Mouse (Mus musculus): ENCODE measurements at regions not wholly inside any gene's neighbourhood (a gene's known extent, or its start where the extent isn't known, plus 50 kb on each side); places are given as distances from the start of the nearest gene placed in this dataset.

- Histone ChIP-seq H3K9me3 (ENCODE audit: control insufficient read depth, low read length) (no peaks in the 10 kb centered on the region), H3K9ac (ENCODE audit: low read length) (no peak overlapping the region), H3K4me3 (ENCODE audit: control insufficient read depth in 1 of 2, insufficient read depth in 1 of 2, low read depth in 1 of 2, low read length in 2 of 2) (no peak overlapping the region), H3K4me2 (ENCODE audit: low read length) (no peak overlapping the region), H3K36me3 (ENCODE audit: control insufficient read depth, insufficient read depth, low read length) (no peaks in the 10 kb centered on the region), H3K27me3 (ENCODE audit: control insufficient read depth, insufficient read depth, low read length) (no peaks in the 10 kb centered on the region), H3K27ac (replicated peaks in 1 of 2; ENCODE audit: control insufficient read depth in 1 of 2, insufficient read depth in 1 of 2, low read depth in 2 of 2, low read length in 2 of 2) (no peak overlapping the region), H3K4me1 (ENCODE audit: control insufficient read depth in 2 of 2, insufficient read depth in 2 of 2, low read length in 2 of 2) (no peaks in the 10 kb centered on the region)
- WGBS = 90% methylated on average over 1 of the region's 1 CpGs
- ATAC-seq (ENCODE audit: insufficient number of reproducible peaks, insufficient read depth, low FRiP score, low read depth) = no peak
These were observed 231.0 kb upstream of the 4930412O13Rik start for GRCm38 (mm10) chr2:9650082-9650481.

- Histone ChIP-seq H3K9ac (ENCODE audit: low read length) (no peak overlapping the region), H3K9me3 (ENCODE audit: control insufficient read depth, low read length) (no peaks in the 10 kb centered on the region), H3K4me1 (ENCODE audit: control insufficient read depth in 2 of 2, insufficient read depth in 2 of 2, low read length in 2 of 2) (no peaks in the 10 kb centered on the region), H3K36me3 (ENCODE audit: control insufficient read depth, insufficient read depth, low read length) (no peaks in the 10 kb centered on the region), H3K4me3 (ENCODE audit: control insufficient read depth in 1 of 2, insufficient read depth in 1 of 2, low read depth in 1 of 2, low read length in 2 of 2) (no peak overlapping the region), H3K27ac (replicated peaks in 1 of 2; ENCODE audit: control insufficient read depth in 1 of 2, insufficient read depth in 1 of 2, low read depth in 2 of 2, low read length in 2 of 2) (no peak overlapping the region), H3K27me3 (ENCODE audit: control insufficient read depth, insufficient read depth, low read length) (no peaks in the 10 kb centered on the region), H3K4me2 (ENCODE audit: low read length) (no peak overlapping the region)
- ATAC-seq (ENCODE audit: insufficient number of reproducible peaks, insufficient read depth, low FRiP score, low read depth) = no peak
- 83% methylated on average over 4 of the region's 4 CpGs for WGBS
These were observed 222.2 kb upstream of the 4930412O13Rik start for GRCm38 (mm10) chr2:9658880-9659279.

GRCm38 (mm10) chr2:9669621-9670020, 211.4 kb upstream of the 4930412O13Rik start:
- Histone ChIP-seq H3K4me2 (ENCODE audit: low read length) (no peak overlapping the region), H3K36me3 (ENCODE audit: control insufficient read depth, insufficient read depth, low read length) (no peaks in the 10 kb centered on the region), H3K27ac (replicated peaks in 1 of 2; ENCODE audit: control insufficient read depth in 1 of 2, insufficient read depth in 1 of 2, low read depth in 2 of 2, low read length in 2 of 2) (no peak overlapping the region), H3K9me3 (ENCODE audit: control insufficient read depth, low read length) (0 out of 2 replicates have a peak, but pooled peaks cover 2% of the 10 kb centered on the region), H3K4me1 (ENCODE audit: control insufficient read depth in 2 of 2, insufficient read depth in 2 of 2, low read length in 2 of 2) (no peaks in the 10 kb centered on the region), H3K9ac (ENCODE audit: low read length) (no peak overlapping the region), H3K4me3 (ENCODE audit: control insufficient read depth in 1 of 2, insufficient read depth in 1 of 2, low read depth in 1 of 2, low read length in 2 of 2) (no peak overlapping the region), H3K27me3 (ENCODE audit: control insufficient read depth, insufficient read depth, low read length) (no peaks in the 10 kb centered on the region)
- WGBS = 78% methylated on average over 4 of the region's 4 CpGs
- no peak for ATAC-seq (ENCODE audit: insufficient number of reproducible peaks, insufficient read depth, low FRiP score, low read depth)

- 42% methylated on average over 7 of the region's 7 CpGs for WGBS
- peak overlapping the region; percentile 45 to 66; a peak in 3 of 4 replicates for H3K27ac ChIP-seq (replicated peaks in 1 of 2; ENCODE audit: control insufficient read depth in 1 of 2, insufficient read depth in 1 of 2, low read depth in 2 of 2, low read length in 2 of 2)
These were observed 199.3 kb upstream of the 4930412O13Rik start for GRCm38 (mm10) chr2:9681691-9682152.

GRCm38 (mm10) chr2:9683673-9684210, 197.3 kb upstream of the 4930412O13Rik start:
- H3K9me3 ChIP-seq (ENCODE audit: control insufficient read depth, low read length) = no peaks in the 10 kb centered on the region
- no peak overlapping the region for H3K4me3 ChIP-seq (ENCODE audit: control insufficient read depth in 1 of 2, insufficient read depth in 1 of 2, low read depth in 1 of 2, low read length in 2 of 2)
- ATAC-seq (ENCODE audit: insufficient number of reproducible peaks, insufficient read depth, low FRiP score, low read depth) = no peak
- no peaks in the 10 kb centered on the region for H3K36me3 ChIP-seq (ENCODE audit: control insufficient read depth, insufficient read depth, low read length)
- no peaks in the 10 kb centered on the region for H3K27me3 ChIP-seq (ENCODE audit: control insufficient read depth, insufficient read depth, low read length)
- H3K4me2 ChIP-seq (ENCODE audit: low read length) = no peak overlapping the region
- H3K4me1 ChIP-seq (ENCODE audit: control insufficient read depth in 2 of 2, insufficient read depth in 2 of 2, low read length in 2 of 2) = peaks cover 0 to 4% of the 10 kb centered on the region in 2 experiments; a peak in 2 of 4 replicates
- 87% methylated on average over 2 of the region's 2 CpGs for WGBS
- H3K9ac ChIP-seq (ENCODE audit: low read length) = no peak overlapping the region
- no peak overlapping the region for H3K27ac ChIP-seq (replicated peaks in 1 of 2; ENCODE audit: control insufficient read depth in 1 of 2, insufficient read depth in 1 of 2, low read depth in 2 of 2, low read length in 2 of 2)

More at GRCm38 (mm10) chr2:9681691-9682152, 199.3 kb upstream of the 4930412O13Rik start:
- Histone ChIP-seq H3K4me1 (ENCODE audit: control insufficient read depth in 2 of 2, insufficient read depth in 2 of 2, low read length in 2 of 2) (peaks cover 0 to 4% of the 10 kb centered on the region in 2 experiments; a peak in 2 of 4 replicates), H3K4me3 (ENCODE audit: control insufficient read depth in 1 of 2, insufficient read depth in 1 of 2, low read depth in 1 of 2, low read length in 2 of 2) (no peak overlapping the region), H3K36me3 (ENCODE audit: control insufficient read depth, insufficient read depth, low read length) (no peaks in the 10 kb centered on the region), H3K27me3 (ENCODE audit: control insufficient read depth, insufficient read depth, low read length) (no peaks in the 10 kb centered on the region), H3K4me2 (ENCODE audit: low read length) (no peak overlapping the region), H3K9me3 (ENCODE audit: control insufficient read depth, low read length) (no peaks in the 10 kb centered on the region), H3K9ac (ENCODE audit: low read length) (no peak overlapping the region)
- no peak; the same call in 1 of the 2 replicates for ATAC-seq (ENCODE audit: insufficient number of reproducible peaks, insufficient read depth, low FRiP score, low read depth)

GRCm38 (mm10) chr2:9688176-9688575, 192.9 kb upstream of the 4930412O13Rik start:
- ATAC-seq (ENCODE audit: insufficient number of reproducible peaks, insufficient read depth, low FRiP score, low read depth) = no peak

GRCm38 (mm10) chr2:9689518-9689917, 191.5 kb upstream of the 4930412O13Rik start:
- Histone ChIP-seq H3K4me1 (ENCODE audit: control insufficient read depth in 2 of 2, insufficient read depth in 2 of 2, low read length in 2 of 2) (no peaks in the 10 kb centered on the region), H3K4me3 (ENCODE audit: control insufficient read depth in 1 of 2, insufficient read depth in 1 of 2, low read depth in 1 of 2, low read length in 2 of 2) (no peak overlapping the region), H3K9ac (ENCODE audit: low read length) (no peak overlapping the region), H3K27me3 (ENCODE audit: control insufficient read depth, insufficient read depth, low read length) (no peaks in the 10 kb centered on the region), H3K27ac (replicated peaks in 1 of 2; ENCODE audit: control insufficient read depth in 1 of 2, insufficient read depth in 1 of 2, low read depth in 2 of 2, low read length in 2 of 2) (no peak overlapping the region), H3K4me2 (ENCODE audit: low read length) (no peak overlapping the region), H3K36me3 (ENCODE audit: control insufficient read depth, insufficient read depth, low read length) (no peaks in the 10 kb centered on the region), H3K9me3 (ENCODE audit: control insufficient read depth, low read length) (no peaks in the 10 kb centered on the region)
- WGBS = 76% methylated on average over 5 of the region's 5 CpGs
- ATAC-seq (ENCODE audit: insufficient number of reproducible peaks, insufficient read depth, low FRiP score, low read depth) = no peak

More at GRCm38 (mm10) chr2:9688176-9688575, 192.9 kb upstream of the 4930412O13Rik start:
- Histone ChIP-seq H3K9me3 (ENCODE audit: control insufficient read depth, low read length) (no peaks in the 10 kb centered on the region), H3K36me3 (ENCODE audit: control insufficient read depth, insufficient read depth, low read length) (no peaks in the 10 kb centered on the region), H3K4me1 (ENCODE audit: control insufficient read depth in 2 of 2, insufficient read depth in 2 of 2, low read length in 2 of 2) (no peaks in the 10 kb centered on the region), H3K9ac (ENCODE audit: low read length) (no peak overlapping the region), H3K27me3 (ENCODE audit: control insufficient read depth, insufficient read depth, low read length) (no peaks in the 10 kb centered on the region), H3K4me3 (ENCODE audit: control insufficient read depth in 1 of 2, insufficient read depth in 1 of 2, low read depth in 1 of 2, low read length in 2 of 2) (no peak overlapping the region), H3K4me2 (ENCODE audit: low read length) (no peak overlapping the region), H3K27ac (replicated peaks in 1 of 2; ENCODE audit: control insufficient read depth in 1 of 2, insufficient read depth in 1 of 2, low read depth in 2 of 2, low read length in 2 of 2) (no peak overlapping the region)
- WGBS = 74% methylated on average over 7 of the region's 7 CpGs

GRCm38 (mm10) chr2:9691506-9691905, 189.5 kb upstream of the 4930412O13Rik start:
- no peak overlapping the region for H3K27ac ChIP-seq (replicated peaks in 1 of 2; ENCODE audit: control insufficient read depth in 1 of 2, insufficient read depth in 1 of 2, low read depth in 2 of 2, low read length in 2 of 2)
- no peak for ATAC-seq (ENCODE audit: insufficient number of reproducible peaks, insufficient read depth, low FRiP score, low read depth)
- no peak overlapping the region for H3K9ac ChIP-seq (ENCODE audit: low read length)
- H3K9me3 ChIP-seq (ENCODE audit: control insufficient read depth, low read length) = no peaks in the 10 kb centered on the region
- no peaks in the 10 kb centered on the region for H3K27me3 ChIP-seq (ENCODE audit: control insufficient read depth, insufficient read depth, low read length)
- 78% methylated on average over 5 of the region's 5 CpGs for whole genome bisulfite sequencing
- H3K36me3 ChIP-seq (ENCODE audit: control insufficient read depth, insufficient read depth, low read length) = no peaks in the 10 kb centered on the region
- H3K4me1 ChIP-seq (ENCODE audit: control insufficient read depth in 2 of 2, insufficient read depth in 2 of 2, low read length in 2 of 2) = no peaks in the 10 kb centered on the region
- no peak overlapping the region for H3K4me3 ChIP-seq (ENCODE audit: control insufficient read depth in 1 of 2, insufficient read depth in 1 of 2, low read depth in 1 of 2, low read length in 2 of 2)
- no peak overlapping the region for H3K4me2 ChIP-seq (ENCODE audit: low read length)

Data from heart, embryonic 14.5 days (tissue).